Mouse (Mus musculus): ENCODE results near the gene Megf8. TPM values are rescaled to one million over a fixed set of nuclear protein-coding genes. Genes with fewer than 3 reads are reported as not detected.
"Not testable (repeated sequence)": the region's sequence is repeated elsewhere in the genome, so short reads cannot be mapped to it uniquely, and the experiment has no call there.

Gene Megf8
- polyA plus RNA-seq, 1 experiment from 2014 or later, result 22.4 TPM

DNA sequence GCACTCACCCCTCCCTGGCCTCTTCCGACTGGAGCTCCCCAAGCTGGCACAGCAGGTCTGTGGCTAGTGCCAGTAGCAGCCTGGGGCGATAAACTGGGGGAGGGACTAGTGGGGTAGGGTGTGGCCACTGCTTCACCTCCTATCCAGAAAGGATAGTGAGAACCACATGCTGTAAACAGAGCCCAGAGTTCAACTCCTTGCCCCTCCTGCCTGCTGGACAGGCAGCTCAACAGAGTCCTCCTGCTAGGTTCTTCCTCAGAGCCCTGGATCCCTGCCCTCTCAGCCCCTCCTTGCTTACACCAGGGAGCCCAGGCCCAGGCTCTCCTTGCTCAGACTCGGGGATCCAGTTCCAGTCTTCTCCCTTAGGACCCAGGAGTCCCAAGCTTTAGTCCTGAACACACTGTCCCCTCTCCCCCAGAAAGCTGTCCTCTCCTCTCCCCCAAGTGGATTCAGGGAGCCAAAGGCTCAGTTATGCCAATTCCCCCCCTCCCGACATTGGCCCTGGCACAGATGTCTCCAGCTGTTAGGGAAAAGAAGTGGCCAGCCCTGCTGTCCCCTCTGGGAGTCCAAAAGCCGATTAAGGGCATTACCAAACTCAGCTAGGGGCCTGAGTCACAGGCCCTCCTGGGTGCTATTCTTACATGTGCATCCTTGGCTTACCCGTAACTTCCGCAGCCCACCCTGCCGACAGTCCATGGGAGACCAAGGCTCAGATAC is 73.2 kb downstream of the Megf8 start:
- no peak for ATAC-seq (ENCODE audit: insufficient number of reproducible peaks, insufficient read depth, low FRiP score, low TSS enrichment)
- H3K36me3 ChIP-seq, result peaks cover 38% of the 10 kb centered on the region
- no peak overlapping the region for H3K4me3 ChIP-seq
- no peak overlapping the region for H3K27ac ChIP-seq
- H3K9me3 ChIP-seq, result no peaks in the 10 kb centered on the region
- no peak overlapping the region for H3K9ac ChIP-seq
- peaks cover 26% of the 10 kb centered on the region for H3K4me1 ChIP-seq
- WGBS, result 37% methylated on average over 8 of the region's 8 CpGs
- H3K4me2 ChIP-seq (replicated peaks), result no peak overlapping the region
- no peaks in the 10 kb centered on the region for H3K27me3 ChIP-seq

DNA sequence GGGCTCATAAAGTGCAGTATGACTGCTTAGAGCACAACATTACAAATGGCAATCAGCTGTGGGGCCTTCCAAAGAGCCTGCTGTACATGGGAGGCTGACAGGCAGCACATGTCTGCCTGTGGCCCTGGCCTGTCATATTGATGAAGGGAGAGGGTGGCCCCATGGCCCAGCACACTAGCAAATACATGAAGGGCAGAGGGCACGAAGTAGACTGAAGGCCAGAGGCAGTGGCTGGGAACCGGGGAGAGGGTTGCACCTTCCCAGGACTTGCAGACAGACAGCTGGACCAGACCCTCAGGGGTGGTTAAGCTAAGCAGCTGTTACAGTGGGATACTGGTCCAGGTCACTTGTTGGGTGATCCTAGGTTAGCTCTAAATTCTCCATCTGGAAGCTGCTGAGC is 74.0 kb downstream of the Megf8 start:
- Histone ChIP-seq H3K36me3 (peaks cover 30% of the 10 kb centered on the region), H3K9ac (no peak overlapping the region)
- 41% methylated on average over 2 of the region's 2 CpGs for WGBS

DNA sequence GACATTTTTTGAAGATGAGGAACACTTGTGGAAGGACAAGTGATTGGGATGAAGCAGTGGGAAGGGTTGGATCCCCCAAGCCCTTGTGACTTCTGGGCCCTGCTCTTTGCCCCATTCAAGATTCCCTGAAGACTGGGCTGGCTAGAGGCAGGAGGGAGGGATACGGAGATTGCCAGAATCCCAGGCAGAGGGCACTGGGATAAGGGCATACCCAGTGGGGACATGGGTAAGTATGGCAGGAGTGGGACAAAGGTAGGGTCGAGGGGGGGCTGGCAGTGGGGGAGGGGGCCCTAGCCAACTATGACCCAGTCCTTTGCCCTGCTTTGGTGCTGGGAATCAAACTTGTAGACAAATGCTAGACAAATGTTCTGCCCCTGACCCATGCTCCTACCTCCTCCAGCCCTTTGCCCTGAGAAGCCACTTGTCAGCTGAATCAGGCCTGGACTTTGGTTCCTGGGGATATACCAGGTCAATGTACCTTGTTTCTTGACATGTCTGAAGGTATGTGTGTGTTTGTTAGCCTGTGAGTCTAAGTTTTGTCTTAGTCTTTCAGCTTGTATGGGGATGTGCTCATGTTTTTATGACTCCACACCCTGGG is 75.0 kb downstream of the Megf8 start:
- 73% methylated on average over 2 of the region's 2 CpGs for WGBS
- no peak for ATAC-seq (ENCODE audit: insufficient number of reproducible peaks, insufficient read depth, low FRiP score, low TSS enrichment)
- H3K4me1 ChIP-seq, result peaks cover 26% of the 10 kb centered on the region

More for the DNA sequence above, 74.0 kb downstream of the Megf8 start:
- peaks cover 26% of the 10 kb centered on the region for H3K4me1 ChIP-seq
- no peak overlapping the region for H3K4me3 ChIP-seq
- H3K27ac ChIP-seq, result no peak overlapping the region
- H3K27me3 ChIP-seq, result no peaks in the 10 kb centered on the region
- ATAC-seq (ENCODE audit: insufficient number of reproducible peaks, insufficient read depth, low FRiP score, low TSS enrichment), result no peak
- H3K4me2 ChIP-seq (replicated peaks), result no peak overlapping the region
- no peaks in the 10 kb centered on the region for H3K9me3 ChIP-seq

DNA sequence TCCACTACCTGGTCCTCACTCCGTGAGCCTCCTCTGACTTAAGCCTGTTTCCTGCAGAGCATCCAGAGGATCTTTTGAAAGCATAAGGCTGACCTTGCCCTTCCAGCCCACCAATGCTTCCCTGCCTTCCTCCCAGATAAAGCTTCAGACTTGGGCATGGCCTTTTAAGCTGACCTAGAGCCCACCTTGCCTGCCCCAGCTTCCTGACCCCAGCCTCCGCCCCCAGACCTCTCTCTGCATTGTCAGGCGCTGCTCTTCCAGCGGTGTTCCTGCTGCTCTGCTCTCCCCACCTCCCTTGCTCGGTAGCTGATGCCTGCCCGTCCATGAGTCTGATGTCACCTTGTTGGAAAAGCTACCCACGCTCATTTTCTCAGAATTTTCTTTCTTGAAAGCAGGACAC is 75.9 kb downstream of the Megf8 start:
- Histone ChIP-seq H3K36me3 (peaks cover 14% of the 10 kb centered on the region), H3K9ac (no peak overlapping the region)
- WGBS, result 37% methylated on average over 7 of the region's 7 CpGs

More for the DNA sequence above, 75.0 kb downstream of the Megf8 start:
- H3K4me2 ChIP-seq (replicated peaks), result no peak overlapping the region
- H3K36me3 ChIP-seq, result peaks cover 21% of the 10 kb centered on the region
- no peak overlapping the region for H3K27ac ChIP-seq
- no peaks in the 10 kb centered on the region for H3K9me3 ChIP-seq
- no peaks in the 10 kb centered on the region for H3K27me3 ChIP-seq
- H3K4me3 ChIP-seq, result no peak overlapping the region
- H3K9ac ChIP-seq, result no peak overlapping the region

DNA sequence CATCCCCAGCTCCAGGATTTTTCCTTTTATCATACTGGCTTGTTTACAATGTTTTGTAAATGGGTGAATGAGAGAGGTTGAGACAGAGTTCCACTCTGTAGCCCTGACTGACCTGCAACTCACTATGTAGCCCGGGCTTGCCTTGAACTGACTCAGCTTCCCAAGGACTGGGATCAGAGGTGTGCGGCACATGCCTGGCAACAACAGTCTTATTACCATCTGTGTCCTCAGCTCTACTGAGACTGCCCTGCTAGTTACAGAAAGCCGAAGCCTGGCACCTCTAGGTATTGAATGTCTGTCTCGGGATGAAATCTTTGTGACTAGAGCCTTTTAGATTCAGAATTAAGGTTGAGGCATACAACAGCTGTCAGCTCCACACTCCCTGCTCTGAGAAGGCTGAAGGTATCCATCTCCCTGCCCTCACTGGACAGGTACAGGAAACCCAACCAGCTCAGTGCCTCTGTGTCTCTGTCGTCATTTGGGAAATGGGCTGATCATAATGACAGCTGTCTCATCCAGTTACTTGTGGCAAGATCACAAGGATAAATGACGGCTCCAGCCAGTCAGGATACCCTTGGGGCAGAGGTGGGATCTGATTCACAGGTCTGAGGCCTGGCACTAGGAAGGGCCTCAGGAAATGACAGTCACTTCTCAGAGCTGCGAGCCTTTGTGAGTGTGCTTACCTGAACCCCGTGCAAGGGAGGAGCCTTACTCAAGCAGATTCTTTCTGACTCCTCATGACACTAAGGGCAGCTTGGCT is 76.7 kb downstream of the Megf8 start:
- ATAC-seq (ENCODE audit: insufficient number of reproducible peaks, insufficient read depth, low FRiP score, low TSS enrichment), result no peak
- peaks cover 26% of the 10 kb centered on the region for H3K4me1 ChIP-seq
- 0 out of 2 replicates have a peak, but pooled peaks cover 6% of the 10 kb centered on the region for H3K36me3 ChIP-seq
- no peaks in the 10 kb centered on the region for H3K27me3 ChIP-seq
- no peak overlapping the region for H3K9ac ChIP-seq
- WGBS, result 65% methylated on average over 8 of the region's 8 CpGs
- no peaks in the 10 kb centered on the region for H3K9me3 ChIP-seq
- no peak overlapping the region for H3K27ac ChIP-seq
- H3K4me2 ChIP-seq (replicated peaks), result peak overlapping the region; percentile 73
- H3K4me3 ChIP-seq, result peak overlapping the region; percentile 67; the same call in 1 of the 2 replicates

More for the DNA sequence above, 75.9 kb downstream of the Megf8 start:
- no peak for ATAC-seq (ENCODE audit: insufficient number of reproducible peaks, insufficient read depth, low FRiP score, low TSS enrichment)
- H3K4me3 ChIP-seq, result no peak overlapping the region
- H3K4me2 ChIP-seq (replicated peaks), result 0 out of 2 replicates have a peak overlapping the region, but pooled peaks have one; percentile 10
- H3K27ac ChIP-seq, result no peak overlapping the region
- H3K4me1 ChIP-seq, result peaks cover 26% of the 10 kb centered on the region
- no peaks in the 10 kb centered on the region for H3K27me3 ChIP-seq
- H3K9me3 ChIP-seq, result no peaks in the 10 kb centered on the region

DNA sequence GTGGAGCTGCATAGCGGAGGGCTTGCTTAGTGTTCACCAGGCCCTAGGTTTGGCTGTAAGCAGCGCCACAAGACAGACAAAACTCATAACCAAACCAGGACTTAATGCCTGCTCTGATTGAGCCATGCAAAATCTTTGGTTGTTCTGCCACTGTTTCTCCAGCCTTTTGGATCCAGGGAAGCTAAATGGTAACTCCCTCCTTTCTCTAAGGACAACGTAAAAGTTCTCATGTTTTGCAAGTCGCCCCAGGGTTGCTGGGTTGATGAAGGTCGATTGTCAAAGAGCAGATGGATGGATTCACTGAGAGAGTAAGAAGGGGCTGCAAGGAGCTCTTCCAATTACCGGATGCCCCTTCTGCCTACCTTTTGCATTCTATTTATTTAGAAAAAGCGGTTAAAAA is 77.8 kb downstream of the Megf8 start:
- 14% methylated on average over 7 of the region's 7 CpGs for WGBS
- Histone ChIP-seq H3K27ac (no peak overlapping the region), H3K9me3 (no peaks in the 10 kb centered on the region), H3K9ac (peak overlapping the region; percentile 75), H3K4me3 (peak overlapping the region; percentile 67), H3K27me3 (no peaks in the 10 kb centered on the region), H3K4me2 (replicated peaks) (peak overlapping the region; percentile 73), H3K36me3 (no peaks in the 10 kb centered on the region), H3K4me1 (peaks cover 24% of the 10 kb centered on the region)
- ATAC-seq (ENCODE audit: insufficient number of reproducible peaks, insufficient read depth, low FRiP score, low TSS enrichment), result no peak

DNA sequence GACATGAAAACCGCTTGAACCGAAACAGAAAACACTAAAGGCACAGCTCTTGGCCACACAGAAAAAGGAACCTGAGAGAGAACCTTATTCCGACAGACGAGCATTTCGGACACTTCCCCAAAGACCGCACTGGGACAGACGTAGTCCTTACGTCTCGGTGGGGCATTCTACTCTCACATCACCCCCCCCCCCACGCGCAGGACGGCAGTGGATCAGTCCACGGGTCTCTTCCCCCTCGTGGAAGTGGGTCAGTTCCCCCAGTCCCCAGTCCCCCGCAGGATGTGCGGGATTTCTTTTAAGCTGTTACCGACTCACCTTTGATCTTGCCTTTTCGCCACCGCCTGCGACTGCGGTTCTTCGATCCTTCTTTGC is 78.2 kb downstream of the Megf8 start:
- H3K9ac ChIP-seq, result peak overlapping the region; percentile 75
- H3K36me3 ChIP-seq, result no peaks in the 10 kb centered on the region
- ATAC-seq (ENCODE audit: insufficient number of reproducible peaks, insufficient read depth, low FRiP score, low TSS enrichment), result peak; percentile 37
- no peaks in the 10 kb centered on the region for H3K27me3 ChIP-seq
- peak overlapping the region; percentile 67 for H3K4me3 ChIP-seq
- peaks cover 19% of the 10 kb centered on the region for H3K4me1 ChIP-seq
- peak overlapping the region; percentile 73 for H3K4me2 ChIP-seq (replicated peaks)
- 1% methylated on average over 22 of the region's 22 CpGs for whole genome bisulfite sequencing
- H3K9me3 ChIP-seq, result no peaks in the 10 kb centered on the region
- peak overlapping the region; percentile 54; the same call in 1 of the 2 replicates for H3K27ac ChIP-seq

DNA sequence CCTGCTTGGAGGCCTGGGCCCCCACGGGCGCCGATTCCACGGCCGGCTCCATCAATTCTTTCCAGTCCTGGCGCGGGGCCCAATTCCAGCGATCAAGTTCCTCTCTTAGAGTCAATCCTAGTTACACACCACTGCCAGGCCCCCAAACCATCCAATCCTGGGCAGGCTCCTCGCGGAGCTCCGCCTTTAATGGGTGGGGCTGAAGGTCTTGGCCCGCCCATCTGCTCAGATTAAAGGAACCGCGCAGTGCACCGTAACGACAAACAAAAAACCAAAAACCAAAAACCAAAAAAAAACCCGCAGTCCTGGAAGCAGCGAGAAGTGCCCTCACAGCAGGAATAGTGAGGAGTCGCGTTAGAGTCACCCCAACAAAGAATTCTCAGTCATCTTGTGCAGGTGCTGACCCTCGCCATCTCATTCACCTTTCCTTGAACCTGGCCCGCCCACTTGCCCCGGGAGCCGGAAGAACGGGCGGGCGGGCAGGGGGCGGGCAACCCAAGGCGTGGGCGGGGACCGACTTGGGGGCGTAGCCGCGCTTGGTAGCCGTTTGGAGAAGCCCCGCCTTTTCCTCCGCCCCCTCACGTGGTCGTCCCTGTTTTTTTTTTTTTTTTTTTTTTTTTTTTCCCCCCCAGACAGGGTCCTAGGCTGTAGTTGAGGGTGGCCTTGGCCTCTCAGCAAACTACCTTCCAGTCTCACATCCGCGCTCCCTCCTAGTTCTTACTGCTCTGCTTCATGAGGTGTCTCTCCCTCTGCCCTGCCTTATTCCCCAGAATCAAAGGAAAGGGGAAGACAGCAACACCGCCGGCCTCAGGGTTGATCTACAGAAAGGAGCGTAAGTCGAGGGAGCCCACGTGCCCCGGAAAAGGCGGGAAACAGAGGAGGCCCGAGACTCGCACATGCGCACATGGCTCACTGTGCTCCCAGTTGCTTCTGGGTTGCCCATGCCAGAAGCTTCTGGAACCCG is 78.9 kb downstream of the Megf8 start:
- H3K9me3 ChIP-seq, result no peaks in the 10 kb centered on the region
- H3K4me2 ChIP-seq (replicated peaks), result peak overlapping the region; percentile 73
- ATAC-seq (ENCODE audit: insufficient number of reproducible peaks, insufficient read depth, low FRiP score, low TSS enrichment), result peak; percentile 94
- 8% methylated on average over 52 of the region's 52 CpGs for WGBS
- peaks cover 19% of the 10 kb centered on the region for H3K4me1 ChIP-seq
- H3K36me3 ChIP-seq, result no peaks in the 10 kb centered on the region
- no peaks in the 10 kb centered on the region for H3K27me3 ChIP-seq
- peak overlapping the region; percentile 67 for H3K4me3 ChIP-seq
- peak overlapping the region; percentile 75 for H3K9ac ChIP-seq
- peak overlapping the region; percentile 54 for H3K27ac ChIP-seq

DNA sequence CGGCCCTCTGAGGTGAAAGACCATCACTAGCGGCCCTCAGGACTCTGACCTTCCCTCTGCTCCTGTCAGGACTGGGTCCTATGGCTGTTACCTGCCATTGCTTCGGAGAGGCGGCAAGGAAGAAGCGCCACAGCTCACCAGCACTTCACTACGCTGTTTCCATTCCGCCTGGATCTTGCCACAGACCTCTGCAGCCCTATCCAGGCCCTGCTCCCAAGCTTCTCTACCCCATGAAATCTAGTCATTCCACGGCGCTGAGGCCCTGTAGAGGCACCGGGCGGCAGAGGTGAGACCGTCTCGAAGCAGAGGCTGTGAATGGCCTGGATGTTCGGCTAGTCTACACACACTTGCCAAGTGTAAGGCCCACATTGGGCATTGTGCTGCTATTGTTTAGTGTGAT is 79.7 kb downstream of the Megf8 start:
- H3K4me3 ChIP-seq, result no peak overlapping the region
- no peak for ATAC-seq (ENCODE audit: insufficient number of reproducible peaks, insufficient read depth, low FRiP score, low TSS enrichment)

DNA sequence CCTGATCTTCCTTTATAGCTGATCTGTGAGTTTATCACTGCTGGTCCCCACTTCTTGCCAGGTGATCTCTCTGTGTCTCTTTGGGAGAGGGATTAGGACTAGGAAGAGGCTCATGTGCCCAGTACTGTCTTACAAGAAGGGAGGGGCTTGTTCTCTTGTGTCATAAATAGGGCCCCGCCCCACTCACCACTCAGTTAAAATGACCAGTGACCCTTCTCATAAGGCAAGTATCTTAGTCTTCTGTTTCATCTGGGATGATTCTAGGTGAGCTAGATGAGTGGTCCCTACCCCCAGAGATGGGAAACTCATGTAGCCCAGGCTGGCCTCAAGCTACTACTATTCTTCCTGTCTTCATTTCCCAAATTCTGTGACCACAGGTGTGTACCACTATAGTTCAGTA is 81.6 kb downstream of the Megf8 start, which contains the start of gene Lipe:
Gene Lipe, minus strand, starts transcription at position 101 of the 400 bp plus-strand sequence.
- H3K4me1 ChIP-seq, result peaks cover 34% of the 10 kb centered on the region
- no peak within 1 kb of the TSS for H3K4me2 ChIP-seq (replicated peaks)
- no peaks in the 10 kb centered on the region for H3K9me3 ChIP-seq
- no peak within 1 kb of the TSS for H3K4me3 ChIP-seq
- no peak within 1 kb of the TSS for H3K9ac ChIP-seq
- H3K36me3 ChIP-seq, result no peaks in the 10 kb centered on the region
- H3K27ac ChIP-seq, result no peak within 1 kb of the TSS
- ATAC-seq (ENCODE audit: insufficient number of reproducible peaks, insufficient read depth, low FRiP score, low TSS enrichment), result no peak
- 100% methylated on average over 1 of the region's 1 CpGs for WGBS
- H3K27me3 ChIP-seq, result no peaks in the 10 kb centered on the region

More for the DNA sequence above, 79.7 kb downstream of the Megf8 start:
- Histone ChIP-seq H3K27me3 (no peaks in the 10 kb centered on the region), H3K36me3 (no peaks in the 10 kb centered on the region), H3K9me3 (no peaks in the 10 kb centered on the region), H3K9ac (no peak overlapping the region), H3K4me2 (replicated peaks) (peak overlapping the region; percentile 73), H3K27ac (0 out of 2 replicates have a peak overlapping the region, but pooled peaks have one; percentile 26), H3K4me1 (peaks cover 23% of the 10 kb centered on the region)
- whole genome bisulfite sequencing, result 90% methylated on average over 14 of the region's 14 CpGs

DNA sequence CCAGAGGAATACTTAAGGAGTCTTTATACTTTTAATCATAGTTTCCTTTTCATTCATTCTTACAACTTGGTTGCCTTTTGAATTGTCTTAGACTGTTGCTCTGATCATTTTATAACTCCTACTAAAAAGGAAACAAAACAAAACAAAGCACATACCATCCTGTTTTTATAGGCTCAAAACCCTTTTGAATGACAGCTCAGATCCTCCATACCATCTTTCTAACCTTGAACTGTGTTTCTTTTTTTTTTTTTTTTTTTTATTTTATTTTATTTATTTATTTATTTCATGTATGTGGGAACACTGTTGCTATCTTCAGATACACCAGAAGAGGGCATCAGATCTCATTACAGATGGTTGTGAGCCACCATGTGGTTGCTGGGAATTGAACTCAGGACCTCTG is 82.1 kb downstream of the Megf8 start:
- not testable (repeated sequence) for H3K9ac ChIP-seq; H3K27ac ChIP-seq; H3K36me3 ChIP-seq; ATAC-seq (ENCODE audit: insufficient number of reproducible peaks, insufficient read depth, low FRiP score, low TSS enrichment); H3K9me3 ChIP-seq; H3K4me2 ChIP-seq (replicated peaks); H3K4me3 ChIP-seq; H3K27me3 ChIP-seq
- peaks cover 30% of the 10 kb centered on the region for H3K4me1 ChIP-seq
